Mouse (Mus musculus): ENCODE measurements at regions not wholly inside any gene's neighbourhood (a gene's known extent, or its start where the extent isn't known, plus 50 kb on each side); places are given as distances from the start of the nearest gene placed in this dataset.

DNA sequence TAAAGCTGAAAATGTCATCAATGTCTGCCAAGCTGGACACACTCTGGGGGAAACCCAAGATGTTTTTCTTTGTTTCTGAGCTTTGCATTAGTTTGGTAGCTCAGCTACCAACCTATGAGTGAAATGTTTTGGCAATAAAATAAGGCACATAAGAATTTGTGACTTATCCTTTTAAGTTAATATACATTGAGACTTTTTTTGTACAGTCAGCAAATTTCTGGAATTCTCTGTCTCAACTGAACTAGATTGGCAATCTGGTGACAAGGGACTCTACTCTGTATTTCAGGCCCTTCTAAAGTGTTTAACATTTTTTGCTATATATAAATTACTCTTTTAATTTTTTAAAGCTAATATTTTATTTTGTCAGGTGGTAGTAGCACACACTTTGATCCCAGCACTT, 76.1 kb upstream of the Rack1 start:
- no peak for TF ChIP-seq CTCF (IDR thresholded peaks at IDR 0.05; ENCODE audit: borderline replicate concordance, insufficient read depth, low read depth, low read length)
- no peak for TF ChIP-seq POLR2A (IDR thresholded peaks at IDR 0.05; ENCODE audit: borderline replicate concordance, insufficient read depth, low read length)

Measured in cerebellum, adult 2 months (tissue).